ENCODE assay signal across 8 mouse cellular contexts in genomic region chr2:163340263-163340662, GRCm38 (mm10). TPM values are rescaled to one million over a fixed set of nuclear protein-coding genes. Genes with fewer than 3 reads are reported as not detected.
DNase-seq lines count a peak whose midpoint lies in the region; ATAC-seq and TF ChIP-seq lines count a peak whose summit lies in the region.

No protein-coding gene starts in this region.

- peak; percentile 70 for ATAC-seq in G1E (ENCODE audit: extremely low read depth, insufficient number of reproducible peaks, low FRiP score, poor library complexity, severe bottlenecking)
- ATAC-seq in embryonic facial prominence, embryonic 11.5 days (replicated peaks; ENCODE audit: insufficient number of reproducible peaks, low FRiP score, low TSS enrichment, low read depth) = 0 out of 2 replicates have a peak, but pooled peaks have one; percentile 39
- 0 out of 2 replicates have a peak, but pooled peaks have one; percentile 61 for ATAC-seq in heart, embryonic 15.5 days (replicated peaks; ENCODE audit: insufficient number of reproducible peaks, insufficient read depth, low FRiP score, low read depth)
- peak; percentile 62 for ATAC-seq in lung, postnatal 0 days
- no peak for ATAC-seq in erythroblast, adult 5-6 weeks (replicated peaks; ENCODE audit: low FRiP score, poor library complexity, severe bottlenecking)

- no peak overlapping the region for H3K27ac ChIP-seq in embryonic facial prominence, embryonic 11.5 days (replicated peaks; ENCODE audit: low read depth, low read length)
- H3K27ac ChIP-seq in heart, embryonic 15.5 days = peak overlapping the region; percentile 58
- H3K27ac ChIP-seq in lung, postnatal 0 days (ENCODE audit: low read length) = no peak overlapping the region

- peak; percentile 70 for DNase-seq in G1E (ENCODE audit: low spot score)
- peak; percentile 81 for DNase-seq in adrenal gland, postnatal 10 days
- DNase-seq in embryonic facial prominence, embryonic 11.5 days (ENCODE audit: low spot score) = peak; percentile 82
- peak; percentile 65 for DNase-seq in layer of hippocampus, adult 11-12 months (ENCODE audit: low spot score)
- peak; percentile 83 for DNase-seq in lung, postnatal 0 days (ENCODE audit: low spot score)
- peak; percentile 70 for DNase-seq in right cerebral cortex, postnatal 14 days

- H3K9ac ChIP-seq in embryonic facial prominence, embryonic 11.5 days (replicated peaks; ENCODE audit: low read length) = no peak overlapping the region
- H3K9ac ChIP-seq in heart, embryonic 15.5 days = no peak overlapping the region
- H3K9ac ChIP-seq in lung, postnatal 0 days (replicated peaks; ENCODE audit: low read depth) = no peak overlapping the region

- peak; percentile 80; the same call in 1 of the 2 replicates for TF ChIP-seq CTCF in G1E (IDR thresholded peaks at IDR 0.05; ENCODE audit: low read depth, low read length)
- peak; percentile 92 for TF ChIP-seq CTCF in lung, postnatal 0 days (IDR thresholded peaks at IDR 0.05)

- no peak overlapping the region for H3K4me3 ChIP-seq in G1E (ENCODE audit: low read depth, low read length)
- no peak overlapping the region for H3K4me3 ChIP-seq in embryonic facial prominence, embryonic 11.5 days (ENCODE audit: low read depth, low read length)
- H3K4me3 ChIP-seq in heart, embryonic 15.5 days = no peak overlapping the region
- H3K4me3 ChIP-seq in lung, postnatal 0 days (ENCODE audit: low read depth, low read length) = no peak overlapping the region

- H3K4me2 ChIP-seq in embryonic facial prominence, embryonic 11.5 days (ENCODE audit: low read depth, low read length) = no peak overlapping the region
- H3K4me2 ChIP-seq in heart, embryonic 15.5 days = no peak overlapping the region
- H3K4me2 ChIP-seq in lung, postnatal 0 days (replicated peaks; ENCODE audit: low read depth, low read length) = no peak overlapping the region

- H3K9me3 ChIP-seq in G1E (replicated peaks) = no peaks in the 10 kb centered on the region
- H3K9me3 ChIP-seq in embryonic facial prominence, embryonic 11.5 days (replicated peaks; ENCODE audit: control insufficient read depth, low read length) = no peaks in the 10 kb centered on the region
- H3K9me3 ChIP-seq in heart, embryonic 15.5 days (replicated peaks) = no peaks in the 10 kb centered on the region
- H3K9me3 ChIP-seq in lung, postnatal 0 days (ENCODE audit: low read length) = no peaks in the 10 kb centered on the region

- H3K27me3 ChIP-seq in G1E (ENCODE audit: insufficient read depth, low read length) = peaks cover 6% of the 10 kb centered on the region
- peaks cover 24% of the 10 kb centered on the region for H3K27me3 ChIP-seq in embryonic facial prominence, embryonic 11.5 days (ENCODE audit: control insufficient read depth, insufficient read depth, low read length)
- H3K27me3 ChIP-seq in heart, embryonic 15.5 days = peaks cover 23% of the 10 kb centered on the region
- H3K27me3 ChIP-seq in lung, postnatal 0 days (replicated peaks; ENCODE audit: insufficient read depth, low read length) = peaks cover 18% of the 10 kb centered on the region

- H3K36me3 ChIP-seq in G1E (replicated peaks) = no peaks in the 10 kb centered on the region
- H3K36me3 ChIP-seq in embryonic facial prominence, embryonic 11.5 days (replicated peaks; ENCODE audit: control insufficient read depth, insufficient read depth, low read depth, low read length) = no peaks in the 10 kb centered on the region
- peaks cover 56% of the 10 kb centered on the region for H3K36me3 ChIP-seq in heart, embryonic 15.5 days
- no peaks in the 10 kb centered on the region for H3K36me3 ChIP-seq in lung, postnatal 0 days (ENCODE audit: insufficient read depth, low read length)

- no peak for TF ChIP-seq EP300 in lung, postnatal 0 days (IDR thresholded peaks at IDR 0.05)

- H3K4me1 ChIP-seq in G1E (ENCODE audit: insufficient read depth, low read depth, low read length) = peaks cover 3% of the 10 kb centered on the region
- peaks cover 8% of the 10 kb centered on the region; the same call in 1 of the 2 replicates for H3K4me1 ChIP-seq in embryonic facial prominence, embryonic 11.5 days (ENCODE audit: control insufficient read depth, insufficient read depth, low read length)
- H3K4me1 ChIP-seq in heart, embryonic 15.5 days (replicated peaks) = peaks cover 48% of the 10 kb centered on the region
- peaks cover 2% of the 10 kb centered on the region; the same call in 1 of the 2 replicates for H3K4me1 ChIP-seq in lung, postnatal 0 days (ENCODE audit: insufficient read depth, low read depth, low read length)

- WGBS in embryonic facial prominence, embryonic 11.5 days = 20% methylated on average over 9 of the region's 9 CpGs
- WGBS in heart, embryonic 15.5 days = 12% methylated on average over 9 of the region's 9 CpGs
- WGBS in lung, postnatal 0 days = 23% methylated on average over 9 of the region's 9 CpGs

RNA-seq across cellular contexts. Expression of gene Jph2, which starts 57.5 kb away (rescaled TPM):
- not detected in 2 replicates for total RNA-seq in G1E (2014; fragmentation: Nextera tagmentation)
- total RNA-seq in G1E (2017) = 0.05 TPM in 1 of 2 replicates, not detected in the other
- not detected in 2 replicates for polyA plus RNA-seq in G1E (2012)
- total RNA-seq in adrenal gland, postnatal 10 days (2021) = 10 to 100 TPM; 11.5 to 23.5 TPM
- polyA plus RNA-seq in embryonic facial prominence, embryonic 11.5 days (2014; fragmentation: Nextera tagmentation; extraction: Ambion mirVana) = 0.42 and 0.54 TPM in 2 replicates
- polyA plus RNA-seq in heart, embryonic 15.5 days (2015; fragmentation: Nextera tagmentation; extraction: Ambion mirVana) = 41.0 and 47.7 TPM in 2 replicates
- 4.0 and 6.0 TPM in 2 replicates for polyA plus RNA-seq in lung, postnatal 0 days (2015; fragmentation: Nextera tagmentation; extraction: Ambion mirVana)
- not detected in 2 replicates for total RNA-seq in erythroblast, adult 5-6 weeks (2015; ENCODE audit: low replicate concordance)
- 0.14 TPM in 1 of 2 replicates, not detected in the other for total RNA-seq in erythroblast, adult 5-6 weeks (2017; ENCODE audit: low replicate concordance)
